Mouse (Mus musculus): Measurements from ENCODE around the gene Ncoa7. TPM values are rescaled to one million over a fixed set of nuclear protein-coding genes. Genes with fewer than 3 reads are reported as not detected.
"Not testable (repeated sequence)": the region's sequence is repeated elsewhere in the genome, so short reads cannot be mapped to it uniquely, and the experiment has no call there.

Gene Ncoa7
- polyA plus RNA-seq, 1 experiment from 2014 or later: 12.2 TPM

DNA sequence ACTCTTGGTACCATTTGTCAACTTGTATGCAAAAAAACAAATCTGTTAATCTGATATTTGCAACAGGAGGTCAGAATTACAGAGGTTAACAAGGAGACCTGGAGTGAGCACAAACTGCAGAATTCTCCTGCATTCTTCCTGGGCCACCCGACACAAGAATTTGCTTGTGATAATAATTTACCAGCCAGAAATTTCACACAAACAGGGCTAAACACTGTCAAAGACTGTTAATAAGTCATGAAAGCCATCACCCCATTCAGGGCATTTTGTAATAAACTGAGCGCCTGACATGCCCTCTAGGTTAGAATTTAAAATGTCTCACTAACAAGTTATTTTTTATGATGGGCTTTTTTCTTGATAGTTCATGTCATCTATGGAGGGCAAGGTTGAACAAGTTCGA, 12.1 kb downstream of the Ncoa7 start:
- H3K9me3 ChIP-seq (ENCODE audit: control insufficient read depth, low read length): 0 out of 2 replicates have a peak, but pooled peaks cover 2% of the 10 kb centered on the region
- H3K27ac ChIP-seq (replicated peaks): no peak overlapping the region
- DNase-seq (ENCODE audit: low spot score) (no peak), ATAC-seq (ENCODE audit: low FRiP score, low TSS enrichment) (no peak)
- 0 out of 2 replicates have a peak, but pooled peaks cover 2% of the 10 kb centered on the region for H3K36me3 ChIP-seq (ENCODE audit: control insufficient read depth, insufficient read depth, low read length)
- TF ChIP-seq CTCF (IDR thresholded peaks at IDR 0.05; ENCODE audit: low read depth): no peak
- no peak for TF ChIP-seq EP300 (optimal IDR thresholded peaks at IDR 0.05)
- H3K4me1 ChIP-seq (replicated peaks; ENCODE audit: control insufficient read depth, insufficient read depth): 0 out of 2 replicates have a peak, but pooled peaks cover 2% of the 10 kb centered on the region
- no peak overlapping the region for H3K4me2 ChIP-seq (replicated peaks; ENCODE audit: low read depth)
- no peak overlapping the region for H3K4me3 ChIP-seq (ENCODE audit: low read depth, low read length)
- H3K9ac ChIP-seq (ENCODE audit: low read length): no peak overlapping the region
- WGBS: 88% methylated on average over 3 of the region's 3 CpGs
- no peaks in the 10 kb centered on the region for H3K27me3 ChIP-seq (ENCODE audit: control insufficient read depth, insufficient read depth, low read length)

DNA sequence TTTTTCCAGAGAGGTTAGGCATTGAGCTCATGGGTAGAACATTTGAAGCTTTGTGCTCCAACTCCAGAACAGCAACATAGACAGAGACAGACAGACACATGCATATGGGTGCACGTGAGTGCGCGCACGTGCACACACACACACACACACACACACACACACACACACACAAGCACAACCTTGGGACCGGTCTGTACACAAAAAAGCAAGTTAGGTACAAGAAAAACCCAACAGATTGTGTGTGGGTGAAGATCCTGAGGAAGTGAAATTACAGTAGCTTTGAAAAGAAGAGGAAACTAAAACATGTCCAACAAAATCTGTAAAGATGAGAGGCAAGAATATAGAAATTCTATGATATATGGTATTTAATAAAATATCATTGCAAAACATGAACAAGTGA, 13.6 kb downstream of the Ncoa7 start:
- WGBS: 89% methylated on average over 5 of the region's 5 CpGs
- ATAC-seq (ENCODE audit: low FRiP score, low TSS enrichment): no peak
- H3K27ac ChIP-seq (replicated peaks): no peak overlapping the region
- 0 out of 2 replicates have a peak, but pooled peaks cover 2% of the 10 kb centered on the region for H3K9me3 ChIP-seq (ENCODE audit: control insufficient read depth, low read length)
- TF ChIP-seq EP300 (optimal IDR thresholded peaks at IDR 0.05): no peak
- TF ChIP-seq CTCF (IDR thresholded peaks at IDR 0.05; ENCODE audit: low read depth): no peak
- no peak overlapping the region for H3K4me2 ChIP-seq (replicated peaks; ENCODE audit: low read depth)
- no peak for DNase-seq (ENCODE audit: low spot score)
- H3K27me3 ChIP-seq (ENCODE audit: control insufficient read depth, insufficient read depth, low read length): no peaks in the 10 kb centered on the region
- H3K4me3 ChIP-seq (ENCODE audit: low read depth, low read length): no peak overlapping the region
- H3K4me1 ChIP-seq (replicated peaks; ENCODE audit: control insufficient read depth, insufficient read depth): 0 out of 2 replicates have a peak, but pooled peaks cover 2% of the 10 kb centered on the region
- no peak overlapping the region for H3K9ac ChIP-seq (ENCODE audit: low read length)
- H3K36me3 ChIP-seq (ENCODE audit: control insufficient read depth, insufficient read depth, low read length): 0 out of 2 replicates have a peak, but pooled peaks cover 2% of the 10 kb centered on the region

DNA sequence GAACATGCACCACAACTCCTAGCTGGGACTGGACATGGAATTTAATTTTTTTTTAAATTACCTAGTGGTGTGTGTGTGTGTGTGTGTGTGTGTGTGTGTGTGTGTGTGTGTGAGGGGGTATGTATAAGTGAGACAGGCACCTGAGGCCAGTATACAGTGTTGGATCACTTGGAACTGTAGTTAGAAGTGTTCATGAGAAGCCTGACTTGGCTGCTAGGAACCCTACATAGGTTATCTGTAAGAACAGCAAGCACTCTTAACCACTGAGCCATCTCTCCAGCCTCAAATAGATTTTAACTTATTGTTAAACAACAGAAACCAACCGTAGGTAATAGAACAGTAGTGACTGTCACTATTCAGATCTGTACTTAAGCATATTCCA, 14.8 kb downstream of the Ncoa7 start:
- ATAC-seq (ENCODE audit: low FRiP score, low TSS enrichment): no peak
- Histone ChIP-seq H3K4me1 (replicated peaks; ENCODE audit: control insufficient read depth, insufficient read depth) (0 out of 2 replicates have a peak, but pooled peaks cover 2% of the 10 kb centered on the region), H3K4me2 (replicated peaks; ENCODE audit: low read depth) (no peak overlapping the region), H3K36me3 (ENCODE audit: control insufficient read depth, insufficient read depth, low read length) (no peaks in the 10 kb centered on the region), H3K9ac (ENCODE audit: low read length) (no peak overlapping the region), H3K27ac (replicated peaks) (no peak overlapping the region), H3K4me3 (ENCODE audit: low read depth, low read length) (no peak overlapping the region), H3K27me3 (ENCODE audit: control insufficient read depth, insufficient read depth, low read length) (no peaks in the 10 kb centered on the region), H3K9me3 (ENCODE audit: control insufficient read depth, low read length) (no peaks in the 10 kb centered on the region)
- 87% methylated on average over 1 of the region's 1 CpGs for WGBS
- no peak for DNase-seq (ENCODE audit: low spot score)
- TF ChIP-seq CTCF (IDR thresholded peaks at IDR 0.05; ENCODE audit: low read depth) (no peak), EP300 (optimal IDR thresholded peaks at IDR 0.05) (no peak)

DNA sequence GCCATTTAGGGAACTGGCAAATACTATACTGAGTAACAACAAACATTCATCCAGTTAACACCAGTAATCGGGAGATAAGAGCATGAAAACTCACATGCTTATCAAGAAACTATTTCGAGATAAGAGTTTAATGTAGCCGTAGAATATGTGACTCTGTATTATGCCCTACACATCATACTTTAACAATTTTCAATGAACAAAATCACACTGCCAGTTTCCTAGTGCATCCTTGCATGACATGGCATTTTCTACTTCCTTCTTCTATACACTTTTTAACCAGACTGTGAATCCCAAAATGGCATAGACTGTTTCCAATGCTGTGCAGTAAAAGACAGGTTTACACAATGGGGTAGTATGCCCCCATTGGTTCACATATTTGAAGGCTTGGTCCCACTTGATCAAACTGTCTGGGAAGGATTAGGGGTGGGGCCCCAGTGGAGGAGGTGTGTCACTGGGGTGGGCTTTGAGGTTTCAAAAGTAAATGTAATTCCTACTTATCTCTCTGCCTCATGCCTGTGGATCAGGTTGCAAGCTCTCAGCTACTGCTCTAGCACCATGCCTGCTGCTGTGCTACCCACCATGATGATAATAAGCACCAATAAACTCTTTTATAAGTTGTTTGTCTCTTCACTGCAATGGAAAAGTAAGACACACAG, 15.3 kb downstream of the Ncoa7 start:
- ATAC-seq (ENCODE audit: low FRiP score, low TSS enrichment): 0 out of 2 replicates have a peak, but pooled peaks have one; percentile 24
- no peak overlapping the region for H3K4me3 ChIP-seq (ENCODE audit: low read depth, low read length)

DNA sequence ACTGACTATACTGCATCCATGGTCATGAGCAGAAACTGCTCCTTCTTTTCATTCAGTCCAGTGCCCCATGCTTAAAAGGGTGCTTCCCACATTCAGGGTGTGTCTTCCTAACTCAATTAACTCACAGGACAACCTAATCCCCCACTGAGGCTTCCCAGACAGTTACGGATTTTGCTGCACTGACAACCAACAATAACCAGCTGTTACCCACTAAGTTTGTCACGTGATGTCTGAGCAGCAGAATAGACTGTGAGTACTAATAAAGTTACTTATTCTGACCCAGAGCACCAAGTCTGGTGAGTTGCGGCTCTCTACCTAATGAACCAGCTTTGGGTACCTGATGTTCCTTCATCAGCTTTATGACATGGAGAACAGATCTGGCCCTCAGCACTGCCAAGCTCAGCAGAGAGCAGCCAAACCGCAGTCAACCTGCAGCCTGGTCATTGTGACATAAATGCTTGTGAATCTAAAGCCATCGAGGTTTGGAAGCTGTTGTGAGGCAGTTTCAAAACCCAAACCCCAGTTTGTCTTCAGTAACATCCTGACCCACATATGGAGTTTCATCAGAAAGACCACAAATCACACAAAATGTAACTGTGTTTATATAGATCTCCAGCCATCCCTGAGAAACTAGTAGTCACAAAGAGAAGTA, 16.9 kb downstream of the Ncoa7 start:
- no peak overlapping the region for H3K4me2 ChIP-seq (replicated peaks; ENCODE audit: low read depth)
- DNase-seq (ENCODE audit: low spot score) (no peak), ATAC-seq (ENCODE audit: low FRiP score, low TSS enrichment) (peak; percentile 47; the same call in 1 of the 2 replicates)
- TF ChIP-seq EP300 (optimal IDR thresholded peaks at IDR 0.05): no peak
- no peak for TF ChIP-seq CTCF (IDR thresholded peaks at IDR 0.05; ENCODE audit: low read depth)
- no peaks in the 10 kb centered on the region for H3K36me3 ChIP-seq (ENCODE audit: control insufficient read depth, insufficient read depth, low read length)
- no peak overlapping the region for H3K4me3 ChIP-seq (ENCODE audit: low read depth, low read length)
- H3K9me3 ChIP-seq (ENCODE audit: control insufficient read depth, low read length): no peaks in the 10 kb centered on the region
- no peak overlapping the region for H3K9ac ChIP-seq (ENCODE audit: low read length)
- no peak overlapping the region for H3K27ac ChIP-seq (replicated peaks)
- H3K27me3 ChIP-seq (ENCODE audit: control insufficient read depth, insufficient read depth, low read length): no peaks in the 10 kb centered on the region
- WGBS: 69% methylated on average over 5 of the region's 5 CpGs
- H3K4me1 ChIP-seq (replicated peaks; ENCODE audit: control insufficient read depth, insufficient read depth): 0 out of 2 replicates have a peak, but pooled peaks cover 2% of the 10 kb centered on the region

More for the DNA sequence above, 15.3 kb downstream of the Ncoa7 start:
- H3K27ac ChIP-seq (replicated peaks): no peak overlapping the region
- TF ChIP-seq CTCF (IDR thresholded peaks at IDR 0.05; ENCODE audit: low read depth) (no peak), EP300 (optimal IDR thresholded peaks at IDR 0.05) (no peak)
- H3K36me3 ChIP-seq (ENCODE audit: control insufficient read depth, insufficient read depth, low read length): no peaks in the 10 kb centered on the region
- WGBS: 59% methylated on average over 3 of the region's 3 CpGs
- no peak overlapping the region for H3K4me2 ChIP-seq (replicated peaks; ENCODE audit: low read depth)
- DNase-seq (ENCODE audit: low spot score): no peak
- no peak overlapping the region for H3K9ac ChIP-seq (ENCODE audit: low read length)
- no peaks in the 10 kb centered on the region for H3K27me3 ChIP-seq (ENCODE audit: control insufficient read depth, insufficient read depth, low read length)
- H3K4me1 ChIP-seq (replicated peaks; ENCODE audit: control insufficient read depth, insufficient read depth): 0 out of 2 replicates have a peak, but pooled peaks cover 2% of the 10 kb centered on the region
- H3K9me3 ChIP-seq (ENCODE audit: control insufficient read depth, low read length): no peaks in the 10 kb centered on the region

DNA sequence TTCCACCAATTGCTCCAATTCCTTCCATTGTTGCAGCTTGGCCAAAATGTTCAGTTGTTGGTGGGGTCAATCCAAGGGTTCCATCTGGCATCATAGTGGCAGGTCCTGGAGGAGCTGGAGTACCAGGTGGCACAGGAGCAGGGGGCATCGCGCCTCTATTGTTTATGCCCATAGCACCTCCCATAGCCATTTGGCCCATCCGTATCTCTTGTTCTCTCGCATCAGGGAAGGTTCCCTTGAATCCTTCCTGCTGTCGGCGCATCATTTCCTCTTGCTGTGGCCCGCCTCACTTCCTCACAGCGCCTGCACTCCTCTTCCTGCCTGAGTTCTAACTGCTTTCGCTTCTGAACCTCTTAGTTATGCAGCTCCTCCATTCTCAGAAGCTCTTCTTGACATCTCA, 22.2 kb downstream of the Ncoa7 start:
- DNase-seq (ENCODE audit: low spot score); H3K27me3 ChIP-seq (ENCODE audit: control insufficient read depth, insufficient read depth, low read length); ATAC-seq (ENCODE audit: low FRiP score, low TSS enrichment); H3K4me3 ChIP-seq (ENCODE audit: low read depth, low read length); H3K9me3 ChIP-seq (ENCODE audit: control insufficient read depth, low read length); H3K9ac ChIP-seq (ENCODE audit: low read length); H3K36me3 ChIP-seq (ENCODE audit: control insufficient read depth, insufficient read depth, low read length); H3K27ac ChIP-seq (replicated peaks); H3K4me1 ChIP-seq (replicated peaks; ENCODE audit: control insufficient read depth, insufficient read depth); H3K4me2 ChIP-seq (replicated peaks; ENCODE audit: low read depth): not testable (repeated sequence)
- 91% methylated on average over 9 of the region's 9 CpGs for WGBS
